Mouse (Mus musculus): Measurements from ENCODE around the gene Atf6b.

The Atf6b gene

DNA sequence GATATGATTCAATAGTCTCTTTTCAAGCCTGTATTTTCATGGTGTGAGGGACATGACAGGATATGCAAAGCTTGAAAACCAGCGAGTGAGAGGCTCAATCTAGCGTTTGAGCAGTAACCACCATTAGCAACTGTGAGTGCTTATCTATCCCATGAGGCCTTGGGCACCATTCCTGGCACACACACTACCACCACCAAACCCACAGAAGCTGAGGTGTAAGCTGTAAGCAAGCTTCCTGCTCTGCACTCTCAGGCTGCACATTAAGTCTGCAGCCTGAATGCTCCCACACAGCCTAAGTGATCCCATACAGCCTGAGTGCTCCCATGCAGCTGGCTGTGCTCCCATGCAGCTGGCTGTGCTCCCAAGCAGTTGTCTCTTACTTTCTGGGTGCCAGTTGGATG is 53.7 kb downstream of the Atf6b start:
- no peak for DNase-seq

All from kidney, postnatal 36 days (tissue).